Mouse (Mus musculus): Measurements from ENCODE around the gene Pcnx2. TPM values are rescaled to one million over a fixed set of nuclear protein-coding genes. Genes with fewer than 3 reads are reported as not detected.
A peak's percentile ranks its signal among the peaks of the same experiment; 100 is the strongest.

Gene Pcnx2
- total RNA-seq, 1 experiment from 2014 or later: 0.27 TPM

- DNase-seq: no peak
These were observed 76.1 kb downstream of the Pcnx2 start for GRCm38 (mm10) chr8:125822065-125822464.

GRCm38 (mm10) chr8:125819797-125820196 lies 78.3 kb downstream of the Pcnx2 start:
- DNase-seq: no peak

GRCm38 (mm10) chr8:125818796-125819195 lies 79.3 kb downstream of the Pcnx2 start:
- peak; percentile 8 for DNase-seq

- no peak for DNase-seq
These were observed 81.4 kb downstream of the Pcnx2 start for GRCm38 (mm10) chr8:125816742-125817141.

GRCm38 (mm10) chr8:125808826-125809225 lies 89.3 kb downstream of the Pcnx2 start:
- DNase-seq: no peak

GRCm38 (mm10) chr8:125807905-125808310 lies 90.2 kb downstream of the Pcnx2 start:
- no peak for DNase-seq

GRCm38 (mm10) chr8:125806459-125806858 lies 91.7 kb downstream of the Pcnx2 start:
- no peak for DNase-seq

- no peak for DNase-seq
These were observed 101.1 kb downstream of the Pcnx2 start for GRCm38 (mm10) chr8:125796970-125797369.

- DNase-seq: no peak
These were observed 102.8 kb downstream of the Pcnx2 start for GRCm38 (mm10) chr8:125795341-125795740.

- DNase-seq: no peak
These were observed 105.2 kb downstream of the Pcnx2 start for GRCm38 (mm10) chr8:125792816-125793455.

GRCm38 (mm10) chr8:125786886-125787285 lies 111.2 kb downstream of the Pcnx2 start:
- no peak for DNase-seq

- no peak for DNase-seq
These were observed 116.0 kb downstream of the Pcnx2 start for GRCm38 (mm10) chr8:125782161-125782560.

- no peak for DNase-seq
These were observed 118.5 kb downstream of the Pcnx2 start for GRCm38 (mm10) chr8:125779656-125780055.

GRCm38 (mm10) chr8:125778919-125779318 lies 119.2 kb downstream of the Pcnx2 start:
- DNase-seq: no peak

GRCm38 (mm10) chr8:125777478-125778164 lies 120.5 kb downstream of the Pcnx2 start:
- no peak for DNase-seq

- DNase-seq: no peak
These were observed 121.3 kb downstream of the Pcnx2 start for GRCm38 (mm10) chr8:125776800-125777199.

GRCm38 (mm10) chr8:125776314-125776713 lies 121.8 kb downstream of the Pcnx2 start:
- DNase-seq: no peak

- no peak for DNase-seq
These were observed 123.1 kb downstream of the Pcnx2 start for GRCm38 (mm10) chr8:125775031-125775430.

- DNase-seq: no peak
These were observed 124.8 kb downstream of the Pcnx2 start for GRCm38 (mm10) chr8:125773281-125773803.

GRCm38 (mm10) chr8:125772300-125772699 lies 125.8 kb downstream of the Pcnx2 start:
- no peak for DNase-seq

- no peak for DNase-seq
These were observed 130.0 kb downstream of the Pcnx2 start for GRCm38 (mm10) chr8:125768079-125768478.

GRCm38 (mm10) chr8:125763066-125763786 lies 134.9 kb downstream of the Pcnx2 start:
- no peak for DNase-seq

GRCm38 (mm10) chr8:125759022-125759421 lies 139.1 kb downstream of the Pcnx2 start:
- DNase-seq: peak; percentile 46
